Mouse (Mus musculus): Measurements from ENCODE around the gene Vwa5b1. TPM values are rescaled to one million over a fixed set of nuclear protein-coding genes. Genes with fewer than 3 reads are reported as not detected.

Gene Vwa5b1
- polyA plus RNA-seq (2014; fragmentation: Nextera tagmentation; extraction: Ambion mirVana): 0.23 and 0.48 TPM in 2 replicates

DNA sequence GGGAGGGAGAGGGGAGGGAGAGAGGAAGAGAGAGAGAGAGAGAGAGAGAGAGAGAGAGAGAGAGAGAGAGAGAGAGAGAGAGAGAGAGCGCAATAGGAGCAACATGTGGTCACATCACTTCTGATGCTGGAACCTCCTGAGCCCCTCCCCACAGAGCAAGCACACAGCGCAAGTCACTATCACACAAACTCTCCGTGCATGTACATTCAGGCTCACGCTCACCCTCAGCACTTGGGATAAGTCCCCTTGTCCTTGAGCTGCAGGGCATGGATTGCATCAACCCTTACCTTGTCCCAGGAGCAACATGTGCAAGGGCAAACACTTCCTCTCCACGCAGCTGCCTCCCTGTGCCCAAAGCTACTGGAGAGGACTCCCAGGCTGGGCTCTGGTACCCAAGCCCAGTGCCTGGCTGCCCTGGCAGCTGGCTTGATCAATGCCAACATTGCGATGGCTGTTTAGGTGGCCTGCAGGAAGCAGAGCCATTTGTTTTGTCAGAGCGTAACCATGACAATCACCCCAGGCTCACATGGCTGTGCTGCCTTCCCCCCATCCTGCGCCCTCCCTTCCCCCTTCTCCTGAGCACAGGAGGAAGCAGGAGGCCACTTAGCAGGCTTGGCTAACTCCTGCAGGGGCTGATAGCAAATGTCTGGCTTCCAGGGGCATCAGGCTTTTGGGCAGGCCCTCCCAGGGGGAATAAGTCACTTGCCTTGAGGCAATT, at the start of gene Vwa5b1:
Gene Vwa5b1, minus strand, starts transcription at position 457 of the 718 bp plus-strand sequence.
- Histone ChIP-seq H3K4me1 (ENCODE audit: control insufficient read depth, insufficient read depth, low read length) (peaks cover 9% of the 10 kb centered on the region), H3K36me3 (ENCODE audit: control insufficient read depth, insufficient read depth, low read length) (no peaks in the 10 kb centered on the region), H3K4me3 (ENCODE audit: low read depth, low read length) (no peak within 1 kb of the TSS), H3K27ac (ENCODE audit: low read depth, low read length) (0 out of 2 replicates have a peak within 1 kb of the TSS, but pooled peaks have one; percentile 17), H3K27me3 (ENCODE audit: control insufficient read depth, insufficient read depth, low read length) (no peaks in the 10 kb centered on the region), H3K9me3 (ENCODE audit: control insufficient read depth, low read length) (no peaks in the 10 kb centered on the region), H3K9ac (ENCODE audit: low read length) (peak within 1 kb of the TSS; percentile 2; the same call in 1 of the 2 replicates), H3K4me2 (ENCODE audit: low read depth) (no peak within 1 kb of the TSS; the same call in 1 of the 2 replicates)
- DNase-seq (ENCODE audit: low spot score): peak; percentile 63
- WGBS: 21% methylated on average over 8 of the region's 8 CpGs
- peak; percentile 31; the same call in 1 of the 2 replicates for ATAC-seq (ENCODE audit: insufficient read depth, low FRiP score, low TSS enrichment)

DNA sequence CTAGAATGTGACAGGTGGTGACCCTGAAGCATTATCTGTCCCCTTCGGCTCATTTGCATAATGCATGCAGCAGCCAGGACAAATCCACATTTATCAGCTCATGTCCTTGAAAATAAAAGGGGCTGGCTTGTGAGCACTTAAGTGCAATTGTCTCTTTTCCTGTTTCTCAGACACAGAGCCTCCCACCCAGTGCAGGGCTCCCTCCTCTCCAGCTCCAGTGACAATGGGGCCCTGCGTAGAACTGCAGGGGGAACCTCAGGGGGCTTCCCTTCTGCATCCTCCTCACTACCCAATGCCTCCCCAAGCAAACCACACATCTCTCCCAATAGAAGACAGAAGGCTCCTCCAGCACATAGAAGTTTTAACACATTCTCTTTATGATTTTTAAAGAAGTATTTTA, 47.1 kb upstream of the Vwa5b1 start:
- ATAC-seq (ENCODE audit: insufficient read depth, low FRiP score, low TSS enrichment): no peak
- Histone ChIP-seq H3K27me3 (ENCODE audit: control insufficient read depth, insufficient read depth, low read length) (no peaks in the 10 kb centered on the region), H3K9ac (ENCODE audit: low read length) (no peak overlapping the region), H3K4me3 (ENCODE audit: low read depth, low read length) (no peak overlapping the region), H3K9me3 (ENCODE audit: control insufficient read depth, low read length) (no peaks in the 10 kb centered on the region), H3K36me3 (ENCODE audit: control insufficient read depth, insufficient read depth, low read length) (no peaks in the 10 kb centered on the region), H3K4me2 (ENCODE audit: low read depth) (no peak overlapping the region), H3K4me1 (ENCODE audit: control insufficient read depth, insufficient read depth, low read length) (no peaks in the 10 kb centered on the region; the same call in 1 of the 2 replicates), H3K27ac (ENCODE audit: low read depth, low read length) (no peak overlapping the region)
- DNase-seq (ENCODE audit: low spot score): peak; percentile 37
- WGBS: 46% methylated on average over 2 of the region's 2 CpGs

DNA sequence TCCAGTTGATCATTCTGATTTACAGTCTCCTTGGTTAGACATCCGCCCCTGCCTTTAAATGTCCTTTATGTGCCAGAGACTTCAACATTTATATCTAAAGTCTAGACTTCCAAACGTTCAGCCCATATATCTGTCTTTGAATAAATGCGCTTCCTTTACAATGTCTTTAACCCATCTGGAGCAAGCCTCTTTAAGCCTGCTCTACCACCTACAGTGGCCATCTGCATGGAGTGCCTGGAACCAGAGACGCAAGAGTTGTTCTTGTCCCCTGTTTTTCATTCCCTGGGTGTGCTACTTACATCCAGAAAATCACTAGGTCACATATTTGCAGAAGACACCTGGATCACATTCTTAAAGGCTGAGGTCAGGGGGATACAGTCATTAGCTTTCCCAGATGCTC, 44.4 kb upstream of the Vwa5b1 start:
- Histone ChIP-seq H3K9ac (ENCODE audit: low read length) (no peak overlapping the region), H3K4me1 (ENCODE audit: control insufficient read depth, insufficient read depth, low read length) (no peaks in the 10 kb centered on the region; the same call in 1 of the 2 replicates), H3K4me2 (ENCODE audit: low read depth) (no peak overlapping the region), H3K27me3 (ENCODE audit: control insufficient read depth, insufficient read depth, low read length) (no peaks in the 10 kb centered on the region), H3K9me3 (ENCODE audit: control insufficient read depth, low read length) (no peaks in the 10 kb centered on the region), H3K27ac (ENCODE audit: low read depth, low read length) (no peak overlapping the region), H3K4me3 (ENCODE audit: low read depth, low read length) (no peak overlapping the region), H3K36me3 (ENCODE audit: control insufficient read depth, insufficient read depth, low read length) (no peaks in the 10 kb centered on the region)
- 68% methylated on average over 4 of the region's 4 CpGs for WGBS
- DNase-seq (ENCODE audit: low spot score) (no peak), ATAC-seq (ENCODE audit: insufficient read depth, low FRiP score, low TSS enrichment) (no peak)

DNA sequence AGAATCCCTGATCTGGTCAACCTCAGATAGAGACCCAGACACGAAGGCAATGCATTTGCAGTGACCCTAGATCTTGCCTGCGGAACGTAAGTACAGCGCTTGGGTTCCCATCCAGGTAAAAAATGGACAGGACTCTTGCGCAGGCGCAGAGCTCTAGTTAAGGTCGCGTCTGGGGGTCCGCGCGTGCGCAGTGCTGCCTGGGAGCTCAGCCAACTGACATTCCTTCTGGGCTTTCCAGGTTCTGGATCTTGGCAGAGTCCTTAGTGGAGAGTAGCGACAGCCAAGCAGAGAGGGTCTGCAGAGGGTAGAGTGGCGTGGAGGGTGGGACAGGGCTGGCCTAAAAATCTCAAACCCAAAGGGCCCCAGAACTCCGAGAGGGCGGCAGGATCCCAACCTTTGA, 41.9 kb upstream of the Vwa5b1 start:
- Histone ChIP-seq H3K9me3 (ENCODE audit: control insufficient read depth, low read length) (no peaks in the 10 kb centered on the region), H3K27ac (ENCODE audit: low read depth, low read length) (0 out of 2 replicates have a peak overlapping the region, but pooled peaks have one; percentile 27), H3K4me2 (ENCODE audit: low read depth) (peak overlapping the region; percentile 22; the same call in 1 of the 2 replicates), H3K4me1 (ENCODE audit: control insufficient read depth, insufficient read depth, low read length) (no peaks in the 10 kb centered on the region), H3K9ac (ENCODE audit: low read length) (no peak overlapping the region), H3K36me3 (ENCODE audit: control insufficient read depth, insufficient read depth, low read length) (no peaks in the 10 kb centered on the region), H3K27me3 (ENCODE audit: control insufficient read depth, insufficient read depth, low read length) (no peaks in the 10 kb centered on the region), H3K4me3 (ENCODE audit: low read depth, low read length) (no peak overlapping the region)
- no peak for ATAC-seq (ENCODE audit: insufficient read depth, low FRiP score, low TSS enrichment)
- DNase-seq (ENCODE audit: low spot score): peak; percentile 69
- WGBS: 27% methylated on average over 16 of the region's 16 CpGs

DNA sequence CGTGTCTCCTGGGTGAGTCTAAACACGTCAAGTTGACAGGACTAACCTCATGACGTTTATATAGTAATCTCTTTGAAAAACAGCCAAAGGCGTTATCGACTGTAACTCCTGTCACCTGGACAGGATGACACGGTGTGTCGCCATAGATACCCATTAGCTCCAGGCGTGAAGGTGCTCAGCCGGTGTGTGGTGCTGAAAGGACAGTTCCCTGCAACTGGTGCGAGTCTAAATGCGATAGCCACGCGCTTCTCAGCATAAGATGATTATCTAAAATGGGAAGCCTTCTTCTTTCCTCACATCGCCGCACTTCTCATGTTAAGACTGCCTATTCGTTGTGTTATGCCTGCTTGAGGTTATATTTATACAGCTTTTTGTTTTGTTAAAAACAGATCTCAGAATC, 40.8 kb upstream of the Vwa5b1 start:
- Histone ChIP-seq H3K4me3 (ENCODE audit: low read depth, low read length) (no peak overlapping the region), H3K27ac (ENCODE audit: low read depth, low read length) (no peak overlapping the region), H3K4me1 (ENCODE audit: control insufficient read depth, insufficient read depth, low read length) (no peaks in the 10 kb centered on the region), H3K9ac (ENCODE audit: low read length) (no peak overlapping the region), H3K9me3 (ENCODE audit: control insufficient read depth, low read length) (no peaks in the 10 kb centered on the region), H3K36me3 (ENCODE audit: control insufficient read depth, insufficient read depth, low read length) (no peaks in the 10 kb centered on the region), H3K27me3 (ENCODE audit: control insufficient read depth, insufficient read depth, low read length) (no peaks in the 10 kb centered on the region), H3K4me2 (ENCODE audit: low read depth) (no peak overlapping the region)
- DNase-seq (ENCODE audit: low spot score): no peak
- no peak for ATAC-seq (ENCODE audit: insufficient read depth, low FRiP score, low TSS enrichment)
- 16% methylated on average over 16 of the region's 16 CpGs for WGBS

DNA sequence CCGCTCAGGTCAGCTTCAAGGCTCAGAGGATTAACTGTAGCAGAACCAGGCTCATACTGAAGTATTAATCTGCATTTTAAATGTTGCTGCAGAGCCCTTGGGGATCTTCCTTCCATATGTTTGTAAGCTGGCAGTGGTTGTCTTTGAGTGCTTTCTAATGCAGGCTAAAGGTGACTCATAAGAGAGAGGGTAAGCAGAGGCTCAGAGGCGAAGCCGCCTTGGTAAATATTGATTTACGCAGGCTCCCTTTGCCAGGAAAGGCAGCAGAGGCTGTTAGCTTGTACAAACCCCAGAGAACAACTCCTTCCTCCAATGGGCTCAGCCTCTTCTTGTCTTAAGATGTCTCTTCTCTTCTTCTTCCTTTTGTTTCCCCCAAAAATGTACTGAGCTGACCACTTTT, 36.5 kb upstream of the Vwa5b1 start:
- H3K36me3 ChIP-seq (ENCODE audit: control insufficient read depth, insufficient read depth, low read length): no peaks in the 10 kb centered on the region
- 63% methylated on average over 4 of the region's 4 CpGs for WGBS
- H3K4me1 ChIP-seq (ENCODE audit: control insufficient read depth, insufficient read depth, low read length): no peaks in the 10 kb centered on the region
- H3K4me2 ChIP-seq (ENCODE audit: low read depth): no peak overlapping the region
- no peak overlapping the region for H3K27ac ChIP-seq (ENCODE audit: low read depth, low read length)
- H3K27me3 ChIP-seq (ENCODE audit: control insufficient read depth, insufficient read depth, low read length): no peaks in the 10 kb centered on the region
- H3K9ac ChIP-seq (ENCODE audit: low read length): no peak overlapping the region
- DNase-seq (ENCODE audit: low spot score): no peak
- no peak for ATAC-seq (ENCODE audit: insufficient read depth, low FRiP score, low TSS enrichment)
- H3K4me3 ChIP-seq (ENCODE audit: low read depth, low read length): no peak overlapping the region
- no peaks in the 10 kb centered on the region for H3K9me3 ChIP-seq (ENCODE audit: control insufficient read depth, low read length)

DNA sequence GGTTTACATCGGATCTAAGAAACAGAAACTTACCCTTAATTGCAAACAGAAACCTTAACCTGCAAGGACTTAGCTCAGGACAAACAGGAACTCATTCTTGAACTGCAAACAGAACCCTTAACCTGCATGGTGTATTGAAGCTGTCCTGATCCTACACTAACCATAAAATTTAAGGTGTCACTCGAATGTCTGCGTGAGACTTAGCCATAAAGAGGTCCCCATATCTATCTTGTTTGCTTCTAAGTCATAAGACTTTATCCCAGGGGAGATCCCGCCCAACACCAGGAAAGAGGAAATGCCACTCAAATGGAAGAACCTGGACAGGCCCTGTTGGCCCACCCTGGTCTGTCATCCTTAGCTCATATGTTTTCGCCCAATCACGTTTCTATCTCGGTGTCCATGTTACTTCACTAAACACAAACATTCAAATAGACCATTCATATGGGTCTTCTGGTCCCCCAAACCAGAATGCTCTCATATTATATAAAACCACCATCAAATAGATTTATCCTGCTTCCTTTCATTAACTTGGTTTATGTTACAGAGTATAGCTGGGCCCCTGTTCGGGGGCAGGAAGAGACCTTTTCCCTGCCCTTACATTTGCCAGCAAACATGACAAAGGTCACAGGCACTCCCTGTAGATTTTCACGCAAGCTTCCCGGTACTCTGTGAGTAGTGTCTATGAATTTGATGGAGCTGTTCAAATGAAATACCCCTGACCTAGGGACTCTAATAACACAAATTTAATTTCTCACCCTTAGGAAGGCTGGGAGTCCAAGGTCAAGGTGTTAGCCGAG, 34.6 kb upstream of the Vwa5b1 start:
- WGBS: 84% methylated on average over 11 of the region's 11 CpGs
- ATAC-seq (ENCODE audit: insufficient read depth, low FRiP score, low TSS enrichment) (no peak), DNase-seq (ENCODE audit: low spot score) (no peak)
- Histone ChIP-seq H3K9ac (ENCODE audit: low read length) (no peak overlapping the region), H3K36me3 (ENCODE audit: control insufficient read depth, insufficient read depth, low read length) (no peaks in the 10 kb centered on the region), H3K27ac (ENCODE audit: low read depth, low read length) (no peak overlapping the region), H3K4me1 (ENCODE audit: control insufficient read depth, insufficient read depth, low read length) (no peaks in the 10 kb centered on the region), H3K4me3 (ENCODE audit: low read depth, low read length) (no peak overlapping the region), H3K4me2 (ENCODE audit: low read depth) (no peak overlapping the region), H3K27me3 (ENCODE audit: control insufficient read depth, insufficient read depth, low read length) (no peaks in the 10 kb centered on the region), H3K9me3 (ENCODE audit: control insufficient read depth, low read length) (no peaks in the 10 kb centered on the region)

DNA sequence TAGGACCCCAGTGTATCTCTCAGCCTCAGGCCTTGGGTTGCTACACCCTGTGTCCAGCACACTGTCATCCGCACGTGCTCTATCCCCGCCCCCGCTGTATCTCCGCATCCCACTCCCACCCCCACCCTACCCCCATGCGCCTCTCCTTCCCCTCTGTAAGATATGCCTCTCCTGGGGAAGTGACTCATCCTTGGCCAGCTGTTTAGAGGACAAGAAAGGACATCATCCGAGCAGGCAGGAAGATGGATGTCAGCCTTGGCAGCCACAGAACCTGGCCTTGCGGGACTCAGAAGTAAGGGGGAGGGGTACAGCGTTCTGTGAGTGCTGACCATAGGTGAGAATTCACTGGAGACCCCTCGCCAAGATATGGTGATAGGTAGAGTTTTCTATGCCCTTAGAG, 30.8 kb upstream of the Vwa5b1 start:
- DNase-seq (ENCODE audit: low spot score) (no peak), ATAC-seq (ENCODE audit: insufficient read depth, low FRiP score, low TSS enrichment) (no peak)
- H3K36me3 ChIP-seq (ENCODE audit: control insufficient read depth, insufficient read depth, low read length): no peaks in the 10 kb centered on the region
- H3K9me3 ChIP-seq (ENCODE audit: control insufficient read depth, low read length): no peaks in the 10 kb centered on the region
- H3K4me1 ChIP-seq (ENCODE audit: control insufficient read depth, insufficient read depth, low read length): no peaks in the 10 kb centered on the region
- H3K27ac ChIP-seq (ENCODE audit: low read depth, low read length): no peak overlapping the region
- no peaks in the 10 kb centered on the region for H3K27me3 ChIP-seq (ENCODE audit: control insufficient read depth, insufficient read depth, low read length)
- WGBS: 79% methylated on average over 10 of the region's 10 CpGs
- H3K4me3 ChIP-seq (ENCODE audit: low read depth, low read length): no peak overlapping the region
- no peak overlapping the region for H3K9ac ChIP-seq (ENCODE audit: low read length)
- H3K4me2 ChIP-seq (ENCODE audit: low read depth): no peak overlapping the region

Measured in neural tube, embryonic 11.5 days (tissue).